Mouse (Mus musculus) layer of hippocampus, adult 11-12 months (tissue): ENCODE data around the gene Aqp9.

ENCODE experiments used
- DNase-seq: peaks from one replicate; pipeline ENCODE4 v3.0.0; 2022; ENCODE audit warnings: low spot score

Aqp9 gene

DNA sequence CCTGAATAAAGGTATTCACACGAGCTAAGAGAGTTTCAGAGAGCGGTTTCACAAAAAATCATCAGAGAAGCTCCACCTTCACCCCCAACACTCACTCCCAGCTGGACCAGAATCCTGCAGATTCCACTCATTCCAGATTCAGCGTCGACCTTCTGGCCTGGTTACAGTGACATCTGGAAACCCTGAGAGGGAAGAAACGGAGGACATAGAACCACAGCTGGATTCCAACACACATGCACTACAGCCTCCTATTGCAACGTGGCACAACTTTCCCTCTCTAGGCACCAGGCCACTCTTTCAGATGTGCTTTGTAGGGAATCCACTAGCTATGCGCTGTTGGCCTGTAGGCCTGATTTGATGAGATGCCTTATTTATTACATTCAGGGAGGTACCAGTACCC is 102.0 kb downstream of the Aqp9 start:
- no peak for DNase-seq

DNA sequence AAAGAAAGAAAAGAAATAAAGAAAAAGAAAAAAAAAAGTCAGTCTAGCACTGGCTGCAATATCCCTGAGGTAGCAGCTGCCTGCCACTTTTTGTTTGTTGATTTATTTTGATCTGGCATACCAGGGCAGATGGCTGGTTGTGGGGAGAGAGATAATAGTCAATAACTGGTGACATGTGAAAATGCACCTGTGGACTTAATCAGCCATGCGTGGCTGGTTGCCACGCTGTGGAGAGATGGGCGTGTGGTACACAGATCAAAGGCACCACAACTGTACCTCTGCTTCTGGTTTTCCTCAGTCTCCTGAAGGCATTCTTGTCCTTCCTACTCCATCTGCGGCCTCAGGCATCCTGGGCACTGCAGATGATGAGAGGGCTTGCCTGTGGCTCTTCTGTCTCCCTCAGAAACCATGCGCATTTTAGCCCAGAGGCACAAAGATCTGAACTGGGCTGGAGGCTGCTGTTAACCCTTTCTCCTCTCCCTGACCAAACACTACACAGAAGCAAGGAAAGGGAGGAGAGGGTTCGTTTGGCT is 103.1 kb downstream of the Aqp9 start:
- DNase-seq, result no peak

DNA sequence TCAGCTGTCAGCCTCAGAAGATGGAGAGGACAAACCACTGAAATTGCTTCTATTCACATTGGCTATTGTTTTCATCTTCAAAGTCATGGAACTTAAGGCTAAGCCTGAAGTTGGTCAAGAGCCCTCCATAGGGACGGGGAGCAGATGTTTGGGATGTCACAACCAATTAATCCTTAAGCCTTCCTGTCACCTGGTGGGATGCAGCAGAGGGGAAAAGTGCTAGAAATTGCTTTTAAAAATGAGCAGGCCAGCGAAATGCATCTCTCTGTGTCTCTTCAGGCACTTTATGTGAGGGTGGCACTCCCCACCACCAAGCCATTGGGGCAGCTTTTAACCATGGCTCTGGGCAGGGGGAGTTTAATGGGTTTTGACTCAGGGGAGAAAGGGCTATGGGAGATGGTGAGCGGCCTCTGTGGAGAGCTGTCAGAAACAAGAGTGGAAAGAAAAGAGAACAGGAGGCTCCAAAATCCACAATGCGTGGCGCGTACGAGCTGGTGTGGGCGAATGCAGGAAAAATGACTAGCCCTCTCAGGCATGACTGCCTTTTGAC is 104.1 kb downstream of the Aqp9 start:
- no peak for DNase-seq

DNA sequence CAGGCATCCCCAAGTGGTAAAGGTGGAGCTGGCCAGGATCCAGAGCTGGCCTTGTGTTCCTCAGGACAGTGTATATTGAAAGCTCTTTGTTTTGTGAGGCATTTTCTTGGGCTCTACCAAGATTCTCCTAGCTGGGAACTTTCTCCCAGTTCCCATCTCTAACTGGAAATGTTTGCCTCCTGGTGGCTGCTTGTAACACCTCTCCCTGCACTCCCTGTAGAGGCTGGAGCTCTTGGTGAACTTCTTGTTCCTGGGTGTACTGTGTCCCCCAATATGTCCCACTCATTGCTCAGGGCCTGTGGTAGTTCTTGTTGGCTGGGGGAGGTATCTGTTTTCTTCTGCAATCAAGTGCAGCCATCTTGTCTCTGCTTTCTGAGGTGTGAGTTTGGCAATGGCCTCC is 104.9 kb downstream of the Aqp9 start:
- DNase-seq, result no peak

DNA sequence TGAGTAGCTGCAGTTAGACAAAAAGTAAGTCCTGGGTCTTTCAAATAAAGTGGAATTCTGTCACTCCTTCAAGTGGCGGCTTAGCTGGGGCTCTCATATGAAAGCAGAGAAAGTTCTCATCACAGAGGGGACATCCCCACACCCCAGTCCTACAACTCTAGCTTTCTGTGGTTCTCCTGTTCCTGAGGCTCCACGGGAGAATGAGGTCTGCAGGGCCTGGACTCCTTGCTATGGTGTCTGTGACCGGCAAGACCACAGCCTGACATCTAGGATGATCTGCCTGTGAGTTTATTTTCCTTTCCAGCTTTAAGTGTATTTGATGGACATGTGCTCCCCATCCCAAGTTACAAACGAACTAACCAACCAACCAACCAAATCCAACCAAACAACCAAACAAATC is 105.5 kb downstream of the Aqp9 start:
- no peak for DNase-seq

DNA sequence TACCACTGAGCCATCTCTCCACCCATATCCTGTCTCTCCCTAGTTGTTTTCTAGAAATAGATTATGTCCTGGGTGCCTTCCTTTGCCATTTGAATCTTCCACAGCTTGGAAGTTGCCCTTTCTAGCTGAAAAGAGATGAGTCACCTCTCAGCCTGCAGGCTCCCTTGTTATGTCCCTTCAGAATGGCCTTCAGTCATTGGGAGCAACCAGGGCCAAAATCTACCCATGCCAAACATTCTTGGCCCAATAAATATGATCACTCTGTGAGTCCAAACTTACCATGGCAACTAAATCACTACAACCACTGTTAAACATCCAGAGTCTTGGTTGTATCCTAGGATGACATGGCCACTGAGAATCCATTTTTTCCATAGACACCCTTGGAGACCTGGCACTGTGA is 106.2 kb downstream of the Aqp9 start:
- no peak for DNase-seq
